Comparison of ENCODE assay signal across 26 mouse cellular contexts in the genomic region with DNA sequence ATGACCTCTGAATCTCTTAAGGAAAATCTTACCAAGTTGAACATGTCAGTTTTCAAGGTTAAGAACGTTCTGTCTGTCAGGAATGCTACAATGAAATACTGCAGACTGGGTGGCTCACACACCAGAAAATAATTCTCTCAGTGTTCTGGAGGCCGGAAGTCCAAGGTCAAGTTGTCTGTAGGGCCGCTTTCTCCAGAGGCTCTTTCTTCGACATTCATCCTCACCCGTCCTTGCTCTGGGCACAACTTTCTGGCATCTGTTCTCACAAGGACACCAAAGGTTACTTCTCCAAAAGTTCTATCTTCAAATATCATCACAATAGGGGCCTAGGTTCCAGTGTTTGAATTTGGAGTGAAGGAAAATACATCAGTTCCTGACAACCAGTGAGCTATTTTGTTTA.
"Had no signal": no experiment of that assay in that cellular context is flagged by ENCODE, and none has a peak within 500 bp of the region (broad histone marks: within the 10 kb centered on the region; RNA-seq: fewer than 3 reads in every experiment).

No protein-coding gene starts in this region.

- H3K9me3 ChIP-seq: embryonic facial prominence, embryonic 10.5 days; embryonic facial prominence, embryonic 12.5 days; embryonic facial prominence, embryonic 13.5 days; embryonic facial prominence, embryonic 15.5 days; forebrain, embryonic 10.5 days; forebrain, embryonic 12.5 days; forebrain, embryonic 13.5 days; forebrain, embryonic 15.5 days; heart, embryonic 10.5 days had no signal

- H3K4me2 ChIP-seq: embryonic facial prominence, embryonic 12.5 days; embryonic facial prominence, embryonic 13.5 days; embryonic facial prominence, embryonic 15.5 days; forebrain, embryonic 12.5 days; forebrain, embryonic 13.5 days; forebrain, embryonic 15.5 days had no signal

- H3K4me1 ChIP-seq: embryonic facial prominence, embryonic 10.5 days; embryonic facial prominence, embryonic 12.5 days; embryonic facial prominence, embryonic 13.5 days; embryonic facial prominence, embryonic 15.5 days; forebrain, embryonic 10.5 days; forebrain, embryonic 12.5 days; forebrain, embryonic 13.5 days; forebrain, embryonic 15.5 days; heart, embryonic 10.5 days had no signal

- H3K9ac ChIP-seq: embryonic facial prominence, embryonic 12.5 days; embryonic facial prominence, embryonic 13.5 days; embryonic facial prominence, embryonic 15.5 days; forebrain, embryonic 12.5 days; forebrain, embryonic 13.5 days; forebrain, embryonic 15.5 days; forebrain, postnatal 0 days had no signal

- DNase-seq: cerebellum, adult 9-11 months; cerebellum, postnatal 10 days; cerebellum, postnatal 14 days; cerebellum, postnatal 25 days; cerebellum, postnatal 36 days; embryo, embryonic 11 days; forebrain, postnatal 0 days; gastrocnemius, adult 2 months; gastrocnemius, postnatal 10 days; gastrocnemius, postnatal 14 days; gastrocnemius, postnatal 25 days; gastrocnemius, postnatal 36 days; heart, adult 18-20 months; heart, adult 2 months had no signal

- H3K27ac ChIP-seq: embryonic facial prominence, embryonic 10.5 days; embryonic facial prominence, embryonic 12.5 days; embryonic facial prominence, embryonic 13.5 days; embryonic facial prominence, embryonic 15.5 days; forebrain, embryonic 10.5 days; forebrain, embryonic 12.5 days; forebrain, embryonic 13.5 days; forebrain, embryonic 15.5 days; gastrocnemius, adult 2 months; heart, adult 2 months; heart, embryonic 10.5 days had no signal

- H3K4me3 ChIP-seq: embryonic facial prominence, embryonic 10.5 days; embryonic facial prominence, embryonic 12.5 days; embryonic facial prominence, embryonic 13.5 days; embryonic facial prominence, embryonic 15.5 days; erythroblast, embryonic 14.5 days; forebrain, embryonic 10.5 days; forebrain, embryonic 12.5 days; forebrain, embryonic 13.5 days; forebrain, embryonic 15.5 days; gastrocnemius, adult 2 months; heart, adult 2 months; heart, embryonic 10.5 days had no signal

- H3K36me3 ChIP-seq: embryonic facial prominence, embryonic 10.5 days; embryonic facial prominence, embryonic 12.5 days; embryonic facial prominence, embryonic 13.5 days; embryonic facial prominence, embryonic 15.5 days; forebrain, embryonic 10.5 days; forebrain, embryonic 12.5 days; forebrain, embryonic 15.5 days; heart, embryonic 10.5 days had no signal

- ATAC-seq: forebrain, embryonic 13.5 days; forebrain, embryonic 14.5 days; forebrain, embryonic 15.5 days; forebrain, embryonic 16.5 days; forebrain, postnatal 0 days had no signal

- H3K27me3 ChIP-seq: embryonic facial prominence, embryonic 12.5 days; embryonic facial prominence, embryonic 13.5 days; embryonic facial prominence, embryonic 15.5 days; forebrain, embryonic 12.5 days; forebrain, embryonic 13.5 days; forebrain, embryonic 15.5 days had no signal
